Mouse (Mus musculus): Measurements from ENCODE around the gene Ewsr1. TPM values are rescaled to one million over a fixed set of nuclear protein-coding genes. Genes with fewer than 3 reads are reported as not detected.

Ewsr1 gene
- polyA plus RNA-seq, 1 experiment from 2014 or later, result 185 TPM

DNA sequence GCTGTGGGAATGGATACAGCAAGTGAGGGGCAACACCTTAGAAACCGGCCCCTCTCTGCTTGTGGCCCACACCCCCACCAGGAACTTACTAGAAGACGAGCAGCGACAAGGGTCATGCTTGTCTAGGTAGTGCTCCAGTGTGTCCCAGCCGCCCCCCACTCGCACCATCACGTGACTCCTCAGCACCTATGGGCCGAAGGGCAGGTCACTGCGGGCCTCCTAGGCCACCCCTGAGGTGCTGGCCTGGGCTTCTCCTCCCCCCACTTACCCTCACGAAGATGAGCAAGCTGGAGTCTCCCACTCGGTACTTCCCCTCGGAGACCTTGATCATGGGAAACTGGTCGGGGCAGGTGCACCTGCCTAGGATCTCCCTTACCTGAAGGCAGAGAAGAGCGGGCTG is 36.7 kb downstream of the Ewsr1 start:
- peaks cover 18% of the 10 kb centered on the region for H3K4me1 ChIP-seq (replicated peaks; ENCODE audit: control insufficient read depth, insufficient read depth, low read length)
- no peak for TF ChIP-seq CTCF (IDR thresholded peaks at IDR 0.05; ENCODE audit: low read depth)
- H3K4me2 ChIP-seq (replicated peaks; ENCODE audit: low read depth), result peak overlapping the region; percentile 95
- peaks cover 31% of the 10 kb centered on the region for H3K27me3 ChIP-seq (replicated peaks; ENCODE audit: control insufficient read depth, insufficient read depth, low read length)
- peaks cover 4% of the 10 kb centered on the region; the same call in 1 of the 2 replicates for H3K36me3 ChIP-seq (ENCODE audit: control insufficient read depth, insufficient read depth)
- peak overlapping the region; percentile 44 for H3K4me3 ChIP-seq (ENCODE audit: low read depth, low read length)
- 23% methylated on average over 13 of the region's 13 CpGs for WGBS
- ATAC-seq, result no peak
- H3K9me3 ChIP-seq (ENCODE audit: control insufficient read depth), result no peaks in the 10 kb centered on the region
- H3K27ac ChIP-seq (ENCODE audit: low read depth, low read length), result 0 out of 2 replicates have a peak overlapping the region, but pooled peaks have one; percentile 15
- H3K9ac ChIP-seq (ENCODE audit: low read depth, low read length), result 0 out of 2 replicates have a peak overlapping the region, but pooled peaks have one; percentile 17

- WGBS, result 4% methylated on average over 58 of the region's 62 CpGs
- peak overlapping the region; percentile 95 for H3K4me2 ChIP-seq (replicated peaks; ENCODE audit: low read depth)
- peaks cover 18% of the 10 kb centered on the region for H3K4me1 ChIP-seq (replicated peaks; ENCODE audit: control insufficient read depth, insufficient read depth, low read length)
- peaks cover 4% of the 10 kb centered on the region; the same call in 1 of the 2 replicates for H3K36me3 ChIP-seq (ENCODE audit: control insufficient read depth, insufficient read depth)
- no peaks in the 10 kb centered on the region for H3K9me3 ChIP-seq (ENCODE audit: control insufficient read depth)
- ATAC-seq, result peak; percentile 72
- no peak for TF ChIP-seq CTCF (IDR thresholded peaks at IDR 0.05; ENCODE audit: low read depth)
- 0 out of 2 replicates have a peak overlapping the region, but pooled peaks have one; percentile 17 for H3K9ac ChIP-seq (ENCODE audit: low read depth, low read length)
- H3K27me3 ChIP-seq (replicated peaks; ENCODE audit: control insufficient read depth, insufficient read depth, low read length), result peaks cover 38% of the 10 kb centered on the region
- H3K27ac ChIP-seq (ENCODE audit: low read depth, low read length), result peak overlapping the region; percentile 15; the same call in 1 of the 2 replicates
- H3K4me3 ChIP-seq (ENCODE audit: low read depth, low read length), result peak overlapping the region; percentile 44
These were observed 37.5 kb downstream of the Ewsr1 start for GRCm38 (mm10) chr11:5061413-5062139.

- H3K27me3 ChIP-seq (replicated peaks; ENCODE audit: control insufficient read depth, insufficient read depth, low read length), result peaks cover 38% of the 10 kb centered on the region
These were observed 38.2 kb downstream of the Ewsr1 start for GRCm38 (mm10) chr11:5060756-5061412.

DNA sequence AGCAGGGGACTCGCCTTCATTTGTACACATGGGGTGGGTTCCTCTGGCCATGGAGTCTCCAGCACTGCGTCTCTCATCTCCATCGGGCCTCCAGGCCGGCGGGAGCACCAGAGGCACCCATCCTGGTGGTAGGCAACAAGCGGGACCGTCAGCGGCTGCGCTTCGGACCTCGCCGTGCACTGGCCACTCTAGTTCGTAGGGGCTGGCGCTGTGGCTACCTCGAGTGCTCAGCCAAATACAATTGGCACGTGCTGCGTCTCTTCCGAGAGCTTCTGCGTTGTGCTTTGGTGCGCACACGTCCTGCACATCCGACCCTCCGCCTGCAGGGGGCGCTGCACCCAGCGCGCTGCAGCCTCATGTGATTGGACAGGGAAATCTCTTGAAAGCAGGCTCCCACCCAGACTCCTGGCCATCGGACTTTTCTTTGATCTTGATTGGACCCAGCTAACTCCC is 39.3 kb downstream of the Ewsr1 start:
- peaks cover 38% of the 10 kb centered on the region for H3K27me3 ChIP-seq (replicated peaks; ENCODE audit: control insufficient read depth, insufficient read depth, low read length)
- no peak overlapping the region for H3K4me2 ChIP-seq (replicated peaks; ENCODE audit: low read depth)
- no peak overlapping the region for H3K9ac ChIP-seq (ENCODE audit: low read depth, low read length)
- no peak overlapping the region for H3K4me3 ChIP-seq (ENCODE audit: low read depth, low read length)
- ATAC-seq, result no peak
- peaks cover 18% of the 10 kb centered on the region for H3K4me1 ChIP-seq (replicated peaks; ENCODE audit: control insufficient read depth, insufficient read depth, low read length)
- H3K9me3 ChIP-seq (ENCODE audit: control insufficient read depth), result no peaks in the 10 kb centered on the region
- H3K36me3 ChIP-seq (ENCODE audit: control insufficient read depth, insufficient read depth), result peaks cover 4% of the 10 kb centered on the region; the same call in 1 of the 2 replicates
- 34% methylated on average over 27 of the region's 27 CpGs for WGBS
- TF ChIP-seq CTCF (IDR thresholded peaks at IDR 0.05; ENCODE audit: low read depth), result peak; percentile 91
- H3K27ac ChIP-seq (ENCODE audit: low read depth, low read length), result no peak overlapping the region

More at GRCm38 (mm10) chr11:5060756-5061412, 38.2 kb downstream of the Ewsr1 start:
- Histone ChIP-seq H3K4me3 (ENCODE audit: low read depth, low read length) (peak overlapping the region; percentile 44), H3K36me3 (ENCODE audit: control insufficient read depth, insufficient read depth) (peaks cover 4% of the 10 kb centered on the region; the same call in 1 of the 2 replicates), H3K4me1 (replicated peaks; ENCODE audit: control insufficient read depth, insufficient read depth, low read length) (peaks cover 18% of the 10 kb centered on the region), H3K27ac (ENCODE audit: low read depth, low read length) (no peak overlapping the region), H3K9me3 (ENCODE audit: control insufficient read depth) (no peaks in the 10 kb centered on the region), H3K4me2 (replicated peaks; ENCODE audit: low read depth) (peak overlapping the region; percentile 95), H3K9ac (ENCODE audit: low read depth, low read length) (no peak overlapping the region)
- 77% methylated on average over 27 of the region's 28 CpGs for WGBS
- ATAC-seq, result no peak
- no peak for TF ChIP-seq CTCF (IDR thresholded peaks at IDR 0.05; ENCODE audit: low read depth)

DNA sequence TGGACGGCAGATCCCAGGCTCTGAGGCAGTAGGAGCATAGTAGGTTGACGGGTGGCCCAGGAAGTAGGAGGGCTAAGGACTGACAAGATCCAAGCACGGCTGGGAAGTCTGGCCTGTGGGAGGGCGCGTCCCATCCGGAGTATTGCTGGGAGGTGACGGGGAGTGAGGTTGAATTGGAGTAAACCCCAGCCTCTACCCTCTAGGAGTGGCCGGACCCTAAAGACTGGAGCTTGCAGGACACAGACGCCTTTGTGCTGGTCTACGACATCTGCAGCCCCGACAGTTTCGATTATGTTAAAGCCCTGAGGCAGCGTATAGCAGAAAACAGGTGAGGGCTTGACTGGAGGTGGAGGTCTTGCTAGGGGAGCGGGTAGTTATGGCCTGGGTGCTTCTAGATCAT is 39.8 kb downstream of the Ewsr1 start:
- ATAC-seq, result no peak
- TF ChIP-seq CTCF (IDR thresholded peaks at IDR 0.05; ENCODE audit: low read depth), result no peak
- no peak overlapping the region for H3K27ac ChIP-seq (ENCODE audit: low read depth, low read length)

GRCm38 (mm10) chr11:5058783-5059182 is 40.3 kb downstream of the Ewsr1 start:
- peak overlapping the region; percentile 17; the same call in 1 of the 2 replicates for H3K4me2 ChIP-seq (replicated peaks; ENCODE audit: low read depth)
- H3K4me3 ChIP-seq (ENCODE audit: low read depth, low read length), result no peak overlapping the region
- H3K27me3 ChIP-seq (replicated peaks; ENCODE audit: control insufficient read depth, insufficient read depth, low read length), result peaks cover 38% of the 10 kb centered on the region
- H3K27ac ChIP-seq (ENCODE audit: low read depth, low read length), result no peak overlapping the region
- no peak for TF ChIP-seq CTCF (IDR thresholded peaks at IDR 0.05; ENCODE audit: low read depth)
- H3K4me1 ChIP-seq (replicated peaks; ENCODE audit: control insufficient read depth, insufficient read depth, low read length), result peaks cover 12% of the 10 kb centered on the region
- no peak overlapping the region for H3K9ac ChIP-seq (ENCODE audit: low read depth, low read length)
- ATAC-seq, result no peak
- peaks cover 4% of the 10 kb centered on the region; the same call in 1 of the 2 replicates for H3K36me3 ChIP-seq (ENCODE audit: control insufficient read depth, insufficient read depth)
- no peaks in the 10 kb centered on the region for H3K9me3 ChIP-seq (ENCODE audit: control insufficient read depth)
- WGBS, result 42% methylated on average over 9 of the region's 9 CpGs

More for the DNA sequence above, 39.8 kb downstream of the Ewsr1 start:
- 44% methylated on average over 14 of the region's 14 CpGs for WGBS
- H3K4me3 ChIP-seq (ENCODE audit: low read depth, low read length), result no peak overlapping the region
- peaks cover 38% of the 10 kb centered on the region for H3K27me3 ChIP-seq (replicated peaks; ENCODE audit: control insufficient read depth, insufficient read depth, low read length)
- 0 out of 2 replicates have a peak overlapping the region, but pooled peaks have one; percentile 17 for H3K4me2 ChIP-seq (replicated peaks; ENCODE audit: low read depth)
- H3K9me3 ChIP-seq (ENCODE audit: control insufficient read depth), result no peaks in the 10 kb centered on the region
- H3K4me1 ChIP-seq (replicated peaks; ENCODE audit: control insufficient read depth, insufficient read depth, low read length), result peaks cover 13% of the 10 kb centered on the region
- peaks cover 4% of the 10 kb centered on the region; the same call in 1 of the 2 replicates for H3K36me3 ChIP-seq (ENCODE audit: control insufficient read depth, insufficient read depth)
- H3K9ac ChIP-seq (ENCODE audit: low read depth, low read length), result no peak overlapping the region
